Mouse (Mus musculus) cerebellum, postnatal 25 days (tissue): ENCODE results near the gene Pelo.

ENCODE experiments used
- DNase-seq, 2 experiments: peaks; one replicate each; pipeline ENCODE4 v3.0.0; 2021; ENCODE audit warnings: mixed read lengths in 2 of 2

The Pelo gene

DNA sequence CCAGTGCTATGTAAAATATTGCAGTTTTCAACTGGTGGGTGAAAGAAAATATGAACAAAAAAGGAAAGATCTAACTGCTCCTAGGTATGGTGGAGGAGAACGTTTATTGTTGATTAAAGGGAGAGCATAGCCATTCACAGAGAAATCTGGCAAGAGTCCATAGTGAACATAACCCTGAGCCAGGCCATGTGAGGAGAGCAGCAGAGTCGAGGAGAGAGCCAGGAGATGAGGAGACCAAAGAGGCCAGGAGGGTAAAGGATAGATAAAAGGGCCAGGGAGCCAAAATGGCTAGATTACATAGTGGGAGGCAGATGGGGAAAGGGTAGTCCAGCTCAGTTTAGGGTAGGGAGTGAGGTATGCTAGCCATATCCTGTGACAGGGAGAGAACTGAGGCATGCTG, 6.2 kb upstream of the Pelo start:
- DNase-seq: no peak

GRCm38 (mm10) chr13:115095392-115095791, 5.4 kb upstream of the Pelo start:
- no peak for DNase-seq

DNA sequence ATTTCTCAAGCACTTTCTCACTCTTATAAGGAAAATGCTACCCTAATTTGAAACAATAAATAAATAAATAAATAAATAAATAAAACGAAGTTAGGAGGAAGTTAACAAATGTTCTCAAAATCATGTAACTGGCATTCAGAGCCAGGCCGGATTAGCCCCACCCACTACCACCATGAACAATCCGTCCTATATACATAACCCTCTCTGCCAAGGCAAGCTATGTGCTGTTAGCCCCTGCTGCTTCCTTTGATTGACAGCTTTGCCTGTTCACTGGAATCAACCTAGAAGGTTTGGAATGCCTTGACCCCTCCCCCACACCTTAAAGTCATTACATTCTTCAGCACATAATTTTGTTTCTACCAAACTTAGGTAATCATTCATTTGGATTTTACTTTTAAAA, 1.5 kb upstream of the Pelo start:
- DNase-seq: no peak

- DNase-seq: peak in 1 of 2 experiments; percentile 4
These were observed 1.0 kb upstream of the Pelo start for GRCm38 (mm10) chr13:115090977-115091445.

GRCm38 (mm10) chr13:115089395-115090025, 476 bp downstream of the Pelo start:
- DNase-seq: peak in 1 of 2 experiments; percentile 49

GRCm38 (mm10) chr13:115089020-115089394, 979 bp downstream of the Pelo start:
- peak in 1 of 2 experiments; percentile 41 for DNase-seq

DNA sequence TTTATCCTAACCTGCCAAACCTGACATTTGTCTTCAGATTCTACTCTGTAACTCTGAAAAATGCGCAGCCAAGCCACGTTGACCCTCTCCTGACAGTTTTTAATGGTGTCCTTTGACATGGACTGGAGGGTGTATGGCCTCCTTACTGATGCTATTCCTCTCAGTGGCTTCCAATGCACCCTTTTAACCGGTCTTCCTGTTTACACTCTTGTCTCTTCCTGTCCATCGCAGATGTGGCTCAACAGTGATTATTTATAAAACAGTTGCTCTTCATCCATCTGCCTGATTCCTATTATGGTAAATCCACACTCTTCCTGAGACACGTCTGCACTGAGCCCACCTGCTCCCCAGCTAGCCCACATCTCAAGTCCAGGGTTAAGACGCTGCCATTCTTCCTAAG, 4.0 kb downstream of the Pelo start:
- no peak for DNase-seq

DNA sequence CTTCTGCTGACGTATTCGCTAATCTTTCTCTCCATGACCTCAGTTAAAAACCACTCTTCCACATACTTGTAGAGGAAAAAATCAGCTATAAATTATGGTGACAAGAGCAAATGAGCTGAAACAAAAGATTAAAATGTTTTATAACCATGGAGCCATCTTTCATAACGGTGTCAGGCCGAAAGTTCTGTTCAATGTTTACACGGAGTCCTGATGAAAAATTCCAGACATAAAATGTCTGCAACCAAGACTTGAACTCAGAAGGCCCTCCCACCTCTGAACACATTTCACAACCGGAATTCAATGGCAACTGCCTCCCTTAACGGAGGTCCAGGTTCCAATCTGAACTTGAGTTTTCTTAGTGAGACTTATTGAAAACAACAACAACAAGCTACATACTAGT, 7.6 kb downstream of the Pelo start:
- DNase-seq: no peak

- no peak for DNase-seq
These were observed 9.9 kb downstream of the Pelo start for GRCm38 (mm10) chr13:115079996-115080585.

DNA sequence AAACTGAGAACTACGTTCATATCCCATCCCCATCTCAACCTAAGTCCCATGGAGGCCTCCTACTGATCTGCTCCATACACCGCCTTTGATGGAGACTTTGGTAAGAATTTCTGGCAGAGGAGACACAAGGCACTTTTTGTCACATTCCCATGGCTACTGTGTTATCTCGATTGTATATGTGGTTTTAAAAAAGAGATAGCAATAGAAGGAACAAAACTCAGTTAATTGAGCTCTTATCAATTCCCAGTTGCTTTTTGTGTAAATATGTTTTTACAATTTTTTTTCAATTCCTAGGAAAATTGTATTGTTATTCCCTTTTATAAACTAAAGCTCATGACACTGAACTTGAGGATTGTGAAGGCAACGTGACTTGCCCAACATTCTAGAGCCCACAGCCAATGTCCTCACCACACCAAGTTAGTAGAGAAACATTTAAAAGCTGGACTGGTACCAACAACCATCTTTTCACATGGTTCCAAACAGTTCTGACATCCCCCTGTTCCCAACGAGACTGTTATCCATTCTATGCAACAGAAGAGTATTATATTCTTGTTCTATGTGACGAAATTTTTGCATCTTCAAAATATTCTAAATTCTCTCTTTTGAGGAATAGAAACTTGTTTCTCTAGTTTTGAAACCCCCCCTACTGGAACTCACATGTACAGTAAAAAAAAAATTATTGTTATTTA, 10.8 kb downstream of the Pelo start:
- DNase-seq: no peak

- no peak for DNase-seq
These were observed 12.4 kb downstream of the Pelo start for GRCm38 (mm10) chr13:115077346-115078134.

DNA sequence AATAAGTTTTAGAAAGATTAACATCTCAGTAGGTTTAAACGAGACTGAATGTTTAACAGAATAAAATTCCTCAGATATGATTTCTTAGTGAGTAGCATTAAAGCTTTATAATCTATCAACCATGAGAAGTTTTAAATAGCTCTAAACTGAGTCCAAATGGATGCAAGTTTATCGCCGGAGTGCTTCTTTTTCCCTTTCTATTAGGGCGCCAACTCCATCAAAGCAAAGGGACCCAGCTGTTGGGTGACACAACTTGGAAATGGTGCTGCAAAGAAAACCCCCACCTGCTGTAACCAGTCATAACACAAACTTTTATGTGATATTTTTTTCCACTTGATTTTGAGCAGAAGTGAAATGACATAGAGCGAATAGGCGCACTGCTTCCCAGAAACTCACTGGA, 17.6 kb downstream of the Pelo start:
- no peak for DNase-seq

DNA sequence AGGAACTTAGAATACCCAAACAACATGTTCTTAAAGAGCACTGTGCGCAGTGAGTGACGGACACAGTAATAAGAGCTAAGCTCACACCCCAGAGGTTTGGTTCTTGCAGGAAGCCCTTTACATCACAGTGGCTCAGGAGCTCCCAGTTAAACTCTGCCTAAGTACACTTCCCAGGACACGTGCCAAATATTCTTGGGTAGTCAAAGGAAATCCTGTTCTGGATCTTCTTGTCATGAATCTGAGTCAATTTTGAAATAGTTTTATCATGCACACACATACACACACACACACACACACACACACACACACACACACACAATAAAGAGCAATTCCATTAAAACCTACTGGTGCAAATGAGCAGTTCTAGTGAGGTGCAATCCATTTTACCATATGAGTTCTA, 18.6 kb downstream of the Pelo start:
- no peak for DNase-seq

DNA sequence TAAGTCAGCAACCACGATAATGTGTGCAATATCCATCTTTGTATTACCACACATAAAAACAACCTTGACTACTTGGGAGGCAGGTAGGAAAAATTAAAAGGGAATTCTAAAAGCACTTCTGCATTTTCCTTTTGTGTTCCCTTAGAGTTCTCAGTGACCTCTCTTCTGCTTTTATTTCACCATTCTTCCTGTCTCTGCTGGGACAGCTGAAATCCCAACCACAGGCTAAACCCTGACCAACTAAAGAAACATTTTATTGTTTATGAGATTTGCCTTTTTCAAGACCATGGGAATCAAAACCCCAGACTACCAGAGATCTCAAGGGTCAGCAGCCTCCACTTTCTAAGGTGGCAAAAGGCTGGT, 22.0 kb downstream of the Pelo start:
- DNase-seq: no peak

DNA sequence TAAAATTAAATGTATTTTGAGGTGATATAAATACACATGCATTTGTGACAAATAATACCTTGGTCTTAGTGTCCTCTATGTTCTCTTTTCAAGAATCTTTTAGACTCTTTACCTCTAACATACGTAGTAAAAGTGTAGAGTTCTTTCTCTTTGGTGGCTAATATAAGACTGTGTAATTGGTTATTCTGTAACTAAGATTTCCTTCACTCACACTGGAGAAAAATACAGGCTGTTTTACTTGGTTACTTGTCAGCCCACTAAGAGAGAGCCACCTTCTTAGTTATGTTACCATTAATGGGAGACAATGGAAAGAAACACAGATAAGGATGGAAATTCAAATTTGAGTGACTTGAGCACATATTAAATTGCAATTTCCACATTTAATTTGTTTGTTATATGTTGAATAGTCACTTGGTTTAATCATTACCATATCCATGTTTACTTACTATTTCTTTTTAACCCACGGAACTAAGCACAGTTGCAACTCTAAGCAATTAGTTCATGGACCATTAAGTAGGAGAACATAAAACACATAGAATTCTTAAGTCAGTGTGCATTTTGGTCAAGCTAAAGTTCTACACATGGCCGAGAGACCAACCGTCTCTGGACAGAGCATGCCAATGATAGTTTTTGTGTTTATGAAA, 22.5 kb downstream of the Pelo start:
- no peak for DNase-seq

DNA sequence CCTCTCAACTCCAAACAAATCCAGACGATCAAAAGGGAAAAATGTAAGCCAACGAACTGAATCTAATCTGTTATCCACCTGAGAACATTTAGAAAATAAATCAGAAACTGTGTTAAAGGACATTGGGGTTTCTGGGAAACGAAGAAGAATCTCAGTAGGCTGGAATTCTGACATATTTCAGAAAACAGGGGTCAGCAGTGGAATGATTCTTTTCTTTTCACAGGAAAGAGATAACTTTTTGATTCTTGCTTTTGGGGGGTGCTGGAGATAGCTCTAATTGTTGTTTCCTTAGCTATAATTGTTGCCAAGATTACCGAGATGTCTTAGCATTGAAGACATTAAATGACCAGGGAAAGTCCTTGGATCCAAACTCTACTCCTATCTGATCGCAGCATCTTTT, 32.4 kb downstream of the Pelo start:
- DNase-seq: no peak

- DNase-seq: no peak
These were observed 35.2 kb downstream of the Pelo start for GRCm38 (mm10) chr13:115054783-115055182.

- DNase-seq: no peak
These were observed 37.4 kb downstream of the Pelo start for GRCm38 (mm10) chr13:115052568-115052967.

- no peak for DNase-seq
These were observed 39.1 kb downstream of the Pelo start for GRCm38 (mm10) chr13:115050660-115051559.

- no peak for DNase-seq
These were observed 47.3 kb downstream of the Pelo start for GRCm38 (mm10) chr13:115042652-115043051.
